Mouse (Mus musculus): ENCODE results near the gene Asb17. TPM values are rescaled to one million over a fixed set of nuclear protein-coding genes. Genes with fewer than 3 reads are reported as not detected.
"Not testable (repeated sequence)": the region's sequence is repeated elsewhere in the genome, so short reads cannot be mapped to it uniquely, and the experiment has no call there.

The Asb17 gene
- total RNA-seq, 2 experiments from 2014 or later: not detected

DNA sequence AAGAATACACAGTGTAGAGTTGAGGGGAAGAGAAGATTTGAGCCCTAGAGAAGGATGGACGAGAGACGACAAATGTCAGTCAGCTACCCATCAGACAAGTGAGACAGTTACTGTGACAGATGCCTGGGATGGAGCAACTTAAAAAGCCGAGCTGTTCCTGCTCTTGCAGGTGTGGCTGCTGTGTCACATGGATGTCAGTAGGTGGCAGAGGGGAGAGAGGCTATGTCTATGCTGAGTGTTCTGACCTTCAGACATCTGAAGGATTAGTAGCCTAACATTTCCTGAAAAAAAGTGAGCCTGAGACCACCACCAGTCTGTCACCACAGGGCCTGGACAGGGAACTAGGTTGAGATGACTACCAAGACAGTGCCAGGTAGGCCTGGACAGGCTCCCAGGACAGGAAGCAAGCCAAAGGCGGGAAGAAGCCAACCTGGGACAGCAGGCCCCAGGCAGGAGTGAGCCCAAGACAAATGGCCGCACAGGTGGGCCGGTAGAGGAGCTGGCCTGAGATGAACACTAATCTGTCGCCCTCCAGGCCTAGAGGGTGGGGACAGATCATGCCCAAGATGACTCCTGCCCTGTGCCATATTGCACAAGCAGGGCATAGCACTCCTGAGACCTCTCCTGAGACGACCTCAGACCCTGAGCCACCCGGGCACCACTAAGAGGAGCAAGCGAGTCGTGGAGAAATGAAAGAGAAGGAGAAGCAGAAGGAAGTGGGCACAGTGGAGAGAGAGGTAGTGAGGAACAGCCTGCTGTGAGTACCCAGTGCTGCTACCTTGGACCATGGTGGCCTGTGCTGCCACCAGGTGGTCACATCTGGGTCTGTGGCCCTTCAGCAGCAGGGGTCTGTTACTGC lies 12.8 kb upstream of the Asb17 start:
- no peak for DNase-seq
- intact Hi-C loops (cut with DNase I): no loop called here

DNA sequence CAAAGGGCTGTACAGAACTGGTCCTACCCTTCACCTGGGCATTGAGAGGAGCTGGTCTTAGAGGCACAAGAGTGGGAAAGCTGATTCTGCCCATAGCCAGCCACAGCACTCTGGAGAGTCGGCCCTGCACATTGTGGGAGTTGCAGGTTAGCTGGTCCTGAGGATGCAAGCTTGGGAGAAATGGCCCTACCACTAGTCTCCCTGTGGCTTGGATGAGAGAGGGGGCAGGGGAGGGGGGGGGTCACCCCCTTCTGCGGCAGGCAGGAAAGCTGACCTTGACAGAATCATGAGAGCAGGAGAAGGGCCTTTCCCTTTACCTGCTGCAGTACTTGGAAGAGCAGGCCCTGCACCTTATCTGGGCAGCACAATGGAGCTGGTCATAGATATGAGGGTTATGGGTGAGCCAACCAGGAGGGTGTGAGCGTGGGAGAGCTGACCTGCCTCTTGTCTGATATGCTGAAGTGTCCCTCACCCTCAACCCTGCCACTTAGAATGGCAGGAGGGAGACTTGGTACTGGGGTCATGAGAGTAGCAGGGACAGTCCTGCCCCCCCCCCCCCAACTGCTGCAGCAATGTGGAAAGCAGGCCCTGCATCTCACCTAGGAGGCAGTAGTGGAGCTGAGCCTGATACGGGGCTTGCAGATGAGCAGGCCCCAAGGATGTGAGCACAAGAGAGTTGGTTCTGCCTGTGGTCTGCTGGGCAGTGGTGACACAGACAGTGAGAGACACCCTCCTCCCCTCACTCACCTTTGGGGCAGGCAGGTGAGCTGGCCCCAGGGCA lies 11.9 kb upstream of the Asb17 start:
- intact Hi-C loops (cut with DNase I): no loop called here
- no peak for DNase-seq

DNA sequence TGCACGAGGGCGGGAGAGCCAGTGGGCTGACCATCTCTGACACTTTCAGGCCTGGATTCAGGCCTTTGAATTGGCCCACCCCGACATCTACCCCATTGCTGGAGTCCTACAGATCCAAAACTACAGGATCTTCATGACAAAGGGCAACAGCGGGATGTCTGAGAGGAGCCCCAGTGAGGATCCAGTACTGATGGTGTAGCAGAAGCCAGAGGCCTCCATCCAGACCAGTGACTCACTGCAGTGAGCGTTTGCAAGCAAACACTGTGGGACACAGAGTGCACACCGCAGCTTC lies 11.4 kb upstream of the Asb17 start:
- intact Hi-C loops (cut with DNase I): no loop called here
- no peak for DNase-seq

DNA sequence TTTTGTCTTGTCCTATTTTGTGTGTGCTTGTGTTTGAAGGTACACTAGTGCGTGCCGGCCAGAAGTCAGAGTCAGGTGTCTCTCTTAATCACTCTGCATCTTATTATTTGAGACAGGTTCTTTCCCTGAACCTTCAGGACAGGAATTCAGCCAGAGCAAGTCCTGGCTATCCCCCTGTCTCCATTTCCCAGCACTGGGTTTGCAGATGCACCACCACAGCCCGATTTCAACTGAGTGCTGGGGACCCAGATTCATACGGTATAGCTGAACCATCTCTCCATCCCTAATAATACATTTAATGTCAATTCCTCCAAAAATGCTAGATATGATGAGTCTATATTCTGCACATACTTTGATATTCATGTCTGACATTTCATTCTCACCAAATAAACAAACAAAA lies 9.9 kb upstream of the Asb17 start:
- no peak for DNase-seq
- intact Hi-C loops (cut with DNase I): no loop called here

DNA sequence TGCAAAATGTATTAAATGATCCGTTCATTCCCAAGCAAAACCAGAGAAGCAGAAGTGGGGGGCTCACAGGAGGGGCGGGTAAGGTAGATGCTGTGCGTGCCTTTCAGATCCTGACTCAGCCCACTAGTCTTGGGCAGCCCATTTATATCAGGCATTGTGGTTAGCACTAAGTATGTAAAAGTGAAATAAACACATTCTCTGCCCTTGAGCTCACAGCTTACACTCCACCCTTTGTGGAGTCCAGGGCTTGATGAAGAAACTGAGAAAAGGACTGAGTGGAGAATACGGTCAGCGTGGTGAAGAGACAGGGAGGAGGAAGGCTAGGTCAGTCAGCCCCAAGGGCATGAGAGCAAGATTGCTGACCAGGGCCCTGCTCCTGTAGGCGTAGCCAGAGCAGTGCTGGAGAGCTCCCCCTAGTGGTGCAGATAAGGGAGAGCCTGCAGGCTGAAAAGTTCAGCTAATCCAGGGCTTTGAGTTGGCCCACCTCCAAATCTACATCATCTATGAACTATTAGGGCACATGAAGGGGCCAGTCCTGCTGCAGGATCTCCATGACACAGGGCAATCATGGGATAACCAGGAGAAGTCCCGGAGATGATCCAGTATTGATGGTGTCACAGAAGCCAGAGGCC lies 8.4 kb upstream of the Asb17 start:
- intact Hi-C loops (cut with DNase I): no loop called here
- DNase-seq: peak; percentile 51 to 63

DNA sequence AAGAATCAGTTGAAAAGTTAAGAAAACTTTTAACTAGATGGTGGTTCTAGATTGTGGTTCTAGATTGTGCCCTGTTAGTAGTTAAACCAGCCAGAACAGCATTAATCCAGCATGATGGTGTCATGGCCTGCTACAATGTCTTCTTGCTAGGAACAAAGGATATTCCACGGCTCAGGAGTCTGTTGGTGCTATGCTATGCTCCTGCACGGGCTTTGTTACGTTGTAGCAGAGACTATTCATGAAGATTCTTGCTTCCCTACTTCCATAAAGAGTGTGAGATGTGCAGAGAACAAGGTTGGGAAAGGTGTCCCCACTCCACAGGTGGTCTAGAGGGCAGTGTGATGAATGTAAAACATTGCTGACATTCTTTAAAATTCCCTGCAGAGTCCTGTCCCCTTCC lies 7.7 kb upstream of the Asb17 start:
- DNase-seq: no peak
- intact Hi-C loops (cut with DNase I): no loop called here

DNA sequence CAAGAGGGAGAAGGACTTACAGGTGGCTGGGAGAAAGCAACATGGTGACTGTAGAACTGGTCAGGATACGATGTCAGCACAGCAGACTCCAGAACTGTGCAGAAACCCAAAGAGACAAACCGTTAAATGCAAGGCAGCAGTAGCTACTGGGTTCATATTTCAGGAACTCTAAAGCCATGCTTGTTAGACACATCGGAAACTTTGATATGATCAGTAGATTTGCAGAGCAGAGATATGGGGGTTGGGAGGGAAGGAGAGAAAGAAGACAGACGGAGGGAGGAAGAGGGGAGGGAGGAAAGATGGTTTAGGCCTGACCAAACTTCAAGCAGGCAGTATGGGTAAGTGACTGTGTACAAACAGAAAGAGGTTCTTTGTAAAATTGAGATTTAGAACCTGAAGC lies 6.4 kb upstream of the Asb17 start:
- no peak for DNase-seq
- intact Hi-C loops (cut with DNase I): no loop called here

DNA sequence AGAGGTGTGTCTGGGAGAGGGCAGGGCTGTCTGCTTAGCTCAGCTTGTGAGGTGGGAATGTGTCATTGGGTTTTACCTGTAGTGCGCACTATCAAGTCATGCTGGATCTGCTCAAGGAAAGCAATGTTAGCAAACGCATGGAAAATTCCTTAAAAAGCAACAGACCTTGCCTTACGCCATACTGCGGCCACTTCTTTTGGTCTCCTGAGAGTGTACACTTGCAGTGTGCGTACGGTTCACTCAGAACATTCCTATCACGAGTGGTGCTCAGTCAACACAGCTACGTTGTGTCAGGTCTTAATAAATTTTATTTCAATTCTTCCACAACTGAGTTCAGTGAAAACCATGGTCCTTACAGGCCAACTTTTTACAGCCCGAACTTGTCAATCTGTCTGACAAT lies 748 bp downstream of the Asb17 start:
- intact Hi-C loops (cut with DNase I): no loop called here
- no peak for DNase-seq

DNA sequence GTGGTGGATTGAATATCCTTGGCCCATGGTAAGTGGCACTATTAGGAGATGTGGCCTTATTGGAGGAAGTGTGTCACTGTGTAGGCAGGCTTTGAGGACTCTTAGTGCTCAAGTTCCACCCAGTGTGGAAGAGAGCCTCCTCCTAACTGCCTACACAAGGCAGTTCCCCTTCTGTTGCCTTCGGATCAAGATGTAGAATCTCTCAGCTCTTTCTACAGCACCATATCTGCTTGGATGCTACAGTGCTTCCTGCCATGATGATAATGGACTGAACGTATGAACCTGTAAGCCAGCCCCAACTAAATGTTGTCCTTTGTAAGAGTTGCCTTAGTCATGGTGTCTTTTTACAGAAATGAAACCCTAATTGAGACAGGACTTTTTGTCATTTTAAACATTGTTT lies 1.5 kb downstream of the Asb17 start:
- intact Hi-C loops (cut with DNase I): no loop called here
- no peak for DNase-seq

DNA sequence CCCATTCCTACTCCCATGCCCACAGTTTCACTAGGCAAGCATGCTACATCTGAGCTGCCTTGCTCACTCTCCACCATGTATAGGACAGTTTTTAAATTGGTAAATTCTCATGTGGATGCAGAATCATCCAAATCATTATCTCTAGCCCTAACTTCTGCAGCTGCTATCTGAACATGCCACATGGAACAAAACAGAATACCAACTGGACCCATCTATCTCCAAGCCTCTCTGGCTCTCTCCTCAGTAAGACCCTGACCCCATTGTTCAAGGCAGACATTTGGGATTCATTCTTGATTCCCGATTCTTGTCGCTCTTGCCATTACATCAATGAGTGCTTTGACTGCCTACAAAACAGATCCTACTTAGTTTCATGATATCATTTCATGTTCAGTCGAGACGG lies 2.1 kb downstream of the Asb17 start:
- intact Hi-C loops (cut with DNase I): no loop called here
- DNase-seq: no peak

DNA sequence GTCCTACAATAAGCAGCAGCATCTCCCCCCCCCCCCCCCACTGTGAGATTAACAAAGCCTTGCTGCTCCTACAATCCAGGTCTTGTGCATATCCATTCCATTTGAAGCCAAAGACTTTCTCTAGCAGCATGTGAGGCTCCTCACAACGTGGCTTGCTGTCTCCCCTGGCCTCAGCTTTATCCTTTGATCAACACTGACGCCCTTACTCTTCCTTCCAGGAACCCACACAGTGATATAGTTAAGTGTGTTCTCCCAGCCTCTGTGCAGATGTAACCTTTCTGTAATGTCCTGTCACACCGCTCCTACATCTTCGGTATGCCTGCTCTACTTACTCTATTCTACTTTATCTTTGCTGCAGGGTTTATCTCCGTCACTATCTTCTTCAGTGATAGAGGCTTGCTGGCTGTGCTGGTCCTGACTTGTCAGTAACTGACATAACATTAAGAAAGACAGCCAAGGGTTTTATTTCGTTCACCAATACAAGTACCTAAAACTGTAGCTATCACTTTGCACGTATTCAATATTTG lies 3.3 kb downstream of the Asb17 start:
- intact Hi-C loops (cut with DNase I): no loop called here
- DNase-seq: no peak

DNA sequence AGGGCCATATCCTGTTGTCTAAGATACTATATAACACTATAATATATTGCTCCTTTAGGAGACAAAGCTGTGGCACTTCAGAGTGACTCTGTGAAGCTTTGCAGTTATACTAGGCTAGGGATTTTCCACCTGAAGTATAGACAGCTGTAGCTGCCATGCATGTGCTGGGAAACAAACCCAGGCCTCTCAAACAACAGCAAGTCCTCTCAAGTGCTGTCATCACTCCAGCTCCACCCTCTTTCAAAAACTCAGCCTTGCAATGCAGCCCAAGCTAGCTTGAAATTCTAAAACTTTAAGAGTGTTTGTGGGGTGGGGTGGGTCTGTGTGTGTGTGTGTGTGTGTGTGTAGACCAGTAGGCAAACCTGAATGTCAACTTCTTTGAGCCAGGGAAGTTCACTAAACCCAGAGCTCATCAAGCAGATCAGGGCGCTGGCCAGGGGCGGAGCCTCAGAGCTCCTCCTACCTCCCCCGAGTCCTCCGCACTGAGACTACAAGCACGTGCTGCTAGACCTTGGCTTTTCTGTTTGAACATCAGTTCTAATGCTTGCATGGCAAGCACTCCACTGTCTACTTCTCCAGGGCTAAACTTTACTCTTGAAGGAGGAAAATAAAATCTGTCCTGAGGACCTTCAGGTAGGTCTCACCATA lies 5.5 kb downstream of the Asb17 start:
- DNase-seq: no peak
- intact Hi-C loops (cut with DNase I): no loop called here

DNA sequence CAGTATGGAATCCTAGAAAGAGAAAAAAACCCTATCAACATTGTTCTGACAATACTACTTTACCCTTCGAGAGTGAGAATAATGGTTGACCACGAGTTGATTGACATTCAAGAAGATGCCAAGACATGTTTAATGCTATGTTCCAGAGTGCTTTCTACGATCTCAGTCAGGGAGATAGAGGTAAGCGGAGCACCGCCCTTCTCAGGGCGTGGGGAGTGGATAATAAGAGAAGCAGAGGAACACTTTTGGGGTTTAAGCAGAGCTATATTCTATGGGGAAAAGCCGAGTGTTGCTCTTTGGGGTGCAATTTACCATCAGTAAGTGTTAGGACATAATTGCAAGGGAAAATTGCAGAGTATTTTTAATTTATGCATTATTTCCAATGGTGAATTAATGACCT lies 6.8 kb downstream of the Asb17 start:
- DNase-seq: no peak
- intact Hi-C loops (cut with DNase I): no loop called here

DNA sequence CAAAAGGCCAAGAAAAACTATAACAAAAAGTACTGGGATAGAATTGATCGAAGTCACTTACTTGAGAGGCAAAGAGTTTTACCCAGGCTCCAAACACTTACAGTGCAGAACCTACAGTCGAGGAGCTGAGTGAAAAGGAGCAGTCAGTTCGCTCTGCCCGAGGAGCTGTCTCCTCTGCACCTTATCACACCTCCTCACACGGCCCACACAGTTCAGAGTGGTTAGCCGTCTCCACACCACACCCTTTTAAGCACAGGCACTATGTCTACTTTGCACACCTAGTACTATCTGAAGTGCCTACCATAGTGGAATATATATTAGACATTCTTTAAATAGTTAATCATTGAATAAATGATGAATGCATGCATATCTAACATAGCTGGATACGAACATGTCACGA lies 8.3 kb downstream of the Asb17 start:
- DNase-seq: no peak
- intact Hi-C loops (cut with DNase I): no loop called here

DNA sequence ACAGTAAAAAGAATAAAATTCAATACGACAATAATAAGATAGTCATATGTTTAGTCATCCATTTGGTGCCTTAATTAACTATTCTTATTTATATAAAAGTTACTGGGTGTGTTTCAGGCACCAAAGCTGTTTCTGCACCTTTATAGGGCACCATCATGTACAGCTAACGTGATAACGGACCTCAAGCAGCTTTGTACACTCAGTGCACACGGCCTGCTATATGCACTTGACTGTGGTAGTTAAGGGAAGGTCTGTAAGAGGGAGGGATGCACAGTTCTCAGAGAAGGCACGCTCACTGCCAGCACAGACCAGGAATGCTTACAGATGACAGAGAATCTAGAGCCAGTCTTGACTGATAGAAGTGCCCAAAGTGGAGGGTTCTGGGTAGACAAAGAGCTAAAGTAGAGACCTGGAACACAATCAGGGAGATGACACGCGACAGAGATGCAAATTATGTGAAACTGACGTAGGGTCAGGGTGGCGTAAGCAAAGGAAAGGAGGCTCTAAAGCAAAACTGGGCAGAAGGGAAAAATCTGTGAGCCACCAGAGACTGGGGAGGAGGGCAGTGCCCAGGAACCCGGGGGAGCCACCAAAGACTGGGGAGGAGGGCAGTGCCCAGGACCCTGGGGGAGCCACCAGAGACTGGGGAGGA lies 14.5 kb downstream of the Asb17 start:
- intact Hi-C loops (cut with DNase I): no loop called here
- DNase-seq: no peak

DNA sequence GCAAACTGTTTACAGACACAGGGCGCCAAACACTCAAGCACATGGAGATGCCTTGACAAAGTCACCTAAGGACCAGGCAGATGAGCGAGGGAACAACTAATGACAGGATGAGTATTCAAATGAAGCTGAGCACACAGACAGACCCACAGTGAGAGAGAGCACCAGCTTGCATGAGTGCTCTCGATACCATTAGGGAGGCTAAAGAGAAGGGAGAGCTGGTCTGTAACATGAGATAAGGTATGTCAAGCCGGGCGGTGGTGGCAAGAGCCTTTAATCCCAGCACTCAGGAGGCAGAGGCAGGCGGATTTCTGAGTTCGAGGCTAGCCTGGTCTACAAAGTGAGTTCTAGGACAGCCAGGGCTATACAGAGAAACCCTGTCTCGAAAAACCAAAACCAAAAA lies 16.4 kb downstream of the Asb17 start:
- DNase-seq; intact Hi-C loops (cut with DNase I): not testable (repeated sequence)

DNA sequence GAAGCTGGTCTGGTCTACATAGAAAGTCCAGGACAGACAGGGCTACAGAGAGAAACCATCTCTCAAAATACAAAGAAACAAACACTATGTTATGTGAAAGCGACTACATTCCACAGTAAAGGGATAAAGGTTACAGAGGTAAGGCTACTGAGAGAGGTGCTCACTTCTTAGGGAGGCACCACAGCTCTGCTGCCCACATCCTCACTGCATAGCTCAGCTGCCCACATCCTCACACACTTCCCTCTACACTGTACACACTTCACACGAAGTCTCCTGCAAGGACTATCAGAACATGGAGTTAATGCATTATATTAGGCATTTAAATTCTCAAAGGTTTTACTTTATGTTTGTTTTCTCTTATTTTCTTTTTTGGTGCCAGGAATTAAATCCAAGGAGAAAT lies 19.8 kb downstream of the Asb17 start:
- intact Hi-C loops (cut with DNase I): no loop called here
- no peak for DNase-seq

DNA sequence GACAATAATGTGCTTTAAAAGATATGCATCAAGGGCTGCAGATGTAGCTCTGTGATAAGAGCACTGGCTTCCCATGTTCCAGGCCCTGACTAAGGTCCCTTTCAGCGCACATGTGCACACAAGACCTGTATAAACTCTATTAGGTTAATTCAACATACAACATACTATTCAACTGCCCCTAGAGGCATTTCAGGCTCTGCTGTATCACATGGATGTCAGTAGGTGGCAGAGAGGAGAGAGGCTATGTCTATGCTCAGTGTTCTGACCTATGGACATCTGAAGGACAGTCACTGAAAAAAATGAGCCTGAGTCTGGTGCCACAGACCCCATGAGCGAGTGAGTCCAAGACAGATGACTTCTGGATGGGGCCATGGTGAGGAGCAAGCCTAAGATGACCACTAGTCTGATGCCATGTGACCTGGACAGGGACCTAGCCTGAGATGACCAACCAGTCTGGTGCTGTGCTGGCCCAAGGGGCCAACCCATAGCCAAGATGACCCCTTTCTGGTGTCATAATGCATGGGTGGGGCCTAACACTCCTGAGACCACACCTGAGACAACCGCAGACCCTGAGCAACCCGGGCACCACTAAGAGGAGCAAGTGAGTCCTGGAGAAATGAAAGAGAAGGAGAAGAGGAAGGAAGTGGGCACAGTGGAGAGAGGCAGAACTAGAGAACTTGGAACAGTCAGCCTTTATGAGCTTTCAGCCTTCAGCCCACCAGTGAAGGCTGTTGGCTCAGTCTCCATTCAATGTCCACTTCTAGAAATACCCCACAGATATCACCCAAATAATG lies 20.8 kb downstream of the Asb17 start:
- DNase-seq: no peak
- intact Hi-C loops (cut with DNase I): no loop called here

DNA sequence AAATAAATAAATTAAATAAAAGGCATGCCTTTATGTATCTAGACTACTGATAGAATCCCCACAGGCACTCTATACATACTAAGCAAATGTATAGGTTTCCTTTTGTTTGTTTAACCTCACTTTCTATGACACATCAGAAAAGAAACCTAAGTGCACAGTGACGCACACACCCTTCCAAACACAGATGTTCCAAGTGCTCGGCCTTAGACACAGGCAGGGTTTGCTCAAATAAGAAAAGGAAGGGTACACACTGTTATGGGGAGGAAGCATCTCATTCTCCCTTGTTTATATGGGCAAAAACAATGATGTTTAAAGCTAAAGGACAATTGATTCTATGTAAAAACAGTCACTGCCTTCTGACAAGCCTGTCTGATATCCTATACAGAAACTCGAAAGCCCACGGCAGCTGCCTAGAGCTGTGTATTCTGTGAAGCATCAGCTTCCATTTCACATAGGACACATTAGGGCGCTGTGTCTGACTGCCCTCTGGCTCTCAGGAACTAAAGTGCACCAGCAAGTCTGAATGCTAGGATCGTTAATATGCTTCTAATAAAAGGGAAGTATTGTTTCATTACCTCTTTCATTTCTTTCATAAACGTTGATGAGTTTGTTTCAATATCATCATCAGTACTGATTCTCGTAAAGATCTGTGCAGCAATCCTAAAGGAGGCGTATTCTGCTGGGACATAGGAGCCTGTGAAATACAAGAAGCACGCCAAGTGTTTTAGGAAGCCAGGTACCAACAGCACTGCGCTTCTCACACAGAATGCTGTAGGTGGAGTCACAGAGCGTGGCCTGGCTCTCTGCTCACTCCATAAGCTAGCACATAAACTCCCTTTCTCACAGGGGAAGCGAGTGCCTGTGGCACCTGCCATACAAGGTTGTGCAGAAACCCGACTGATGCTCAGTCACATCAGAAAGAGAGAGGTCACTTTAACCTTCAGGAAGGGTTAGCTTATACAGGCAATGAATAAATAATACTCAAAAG lies 23.4 kb downstream of the Asb17 start:
- no peak for DNase-seq
- intact Hi-C loops (cut with DNase I): no loop called here
